Mouse (Mus musculus): Measurements from ENCODE around the gene Sys1.

The Sys1 gene

GRCm38 (mm10) chr2:164435216-164436090 is 21.3 kb upstream of the Sys1 start:
- no peak for DNase-seq

- DNase-seq = no peak
These were observed 20.4 kb upstream of the Sys1 start for GRCm38 (mm10) chr2:164436215-164436913.

- DNase-seq = no peak
These were observed 19.8 kb upstream of the Sys1 start for GRCm38 (mm10) chr2:164436961-164437360.

DNA sequence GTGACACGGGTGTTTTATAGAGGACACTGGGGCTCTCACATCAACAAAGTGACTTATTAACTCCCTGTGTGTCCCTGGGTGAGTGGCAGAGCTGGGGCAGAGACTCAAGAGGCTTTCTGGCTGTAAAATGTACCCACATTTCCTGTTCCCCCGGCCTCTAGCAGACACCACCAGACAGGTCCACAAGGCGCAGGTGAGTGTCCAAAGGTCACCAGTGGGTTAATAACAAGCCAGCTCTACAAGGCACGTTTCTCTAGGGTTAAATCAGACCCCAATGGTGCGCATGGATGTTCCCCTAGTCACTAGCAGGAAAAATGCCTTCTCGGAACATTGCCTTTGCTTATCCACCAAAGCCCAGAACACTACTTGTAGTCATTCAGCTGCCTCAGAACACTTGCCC is 19.1 kb upstream of the Sys1 start:
- no peak for DNase-seq

DNA sequence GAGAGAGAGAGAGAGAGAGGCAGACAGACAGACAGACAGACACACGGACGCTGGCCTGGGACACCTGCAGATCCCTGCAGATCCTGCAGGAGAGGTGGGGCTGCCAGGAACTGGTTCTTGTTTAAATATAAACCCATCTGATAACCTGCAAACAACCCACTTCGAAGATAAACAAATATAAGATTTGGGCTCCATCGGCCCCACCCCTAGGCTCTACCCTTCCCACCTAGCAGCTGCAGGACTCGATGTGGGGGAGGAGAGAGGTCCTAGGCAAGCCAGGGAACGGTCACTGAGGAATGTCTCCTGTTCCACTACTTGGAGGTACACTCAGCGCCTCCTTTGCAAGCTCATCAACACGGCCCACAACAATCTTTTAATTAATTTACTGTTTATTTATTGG is 18.5 kb upstream of the Sys1 start:
- no peak for DNase-seq

GRCm38 (mm10) chr2:164439001-164439421 is 17.8 kb upstream of the Sys1 start:
- no peak for DNase-seq

- DNase-seq = no peak
These were observed 16.4 kb upstream of the Sys1 start for GRCm38 (mm10) chr2:164440314-164440713.

- DNase-seq = no peak
These were observed 15.6 kb upstream of the Sys1 start for GRCm38 (mm10) chr2:164441155-164441554.

- no peak for DNase-seq
These were observed 15.0 kb upstream of the Sys1 start for GRCm38 (mm10) chr2:164441731-164442130.

GRCm38 (mm10) chr2:164442315-164443050 is 14.3 kb upstream of the Sys1 start:
- no peak for DNase-seq

DNA sequence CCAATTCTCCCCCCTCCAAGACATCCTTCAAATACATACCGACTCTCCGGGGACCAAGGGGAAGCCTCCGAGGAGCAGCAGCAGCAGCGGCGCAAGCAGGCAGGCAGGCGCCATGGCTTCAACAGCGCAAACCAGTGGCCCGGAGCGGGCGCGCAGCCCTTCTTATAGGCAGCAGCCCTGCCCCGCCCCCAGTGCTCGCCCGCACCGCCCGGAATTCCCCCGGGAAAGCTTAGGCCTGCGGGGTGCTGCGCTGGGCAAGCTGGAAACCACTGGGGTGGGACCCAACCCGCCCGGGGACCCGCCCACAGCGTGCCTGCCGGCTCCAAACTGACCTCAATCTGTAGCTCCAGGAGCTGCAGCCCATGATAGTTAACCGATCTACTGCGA is 13.7 kb upstream of the Sys1 start:
- DNase-seq = no peak

- no peak for DNase-seq
These were observed 13.2 kb upstream of the Sys1 start, which contains the start of gene Sdc4 for GRCm38 (mm10) chr2:164443460-164444000. TSS of gene Sdc4 (minus strand) at chr2:164443887.

DNA sequence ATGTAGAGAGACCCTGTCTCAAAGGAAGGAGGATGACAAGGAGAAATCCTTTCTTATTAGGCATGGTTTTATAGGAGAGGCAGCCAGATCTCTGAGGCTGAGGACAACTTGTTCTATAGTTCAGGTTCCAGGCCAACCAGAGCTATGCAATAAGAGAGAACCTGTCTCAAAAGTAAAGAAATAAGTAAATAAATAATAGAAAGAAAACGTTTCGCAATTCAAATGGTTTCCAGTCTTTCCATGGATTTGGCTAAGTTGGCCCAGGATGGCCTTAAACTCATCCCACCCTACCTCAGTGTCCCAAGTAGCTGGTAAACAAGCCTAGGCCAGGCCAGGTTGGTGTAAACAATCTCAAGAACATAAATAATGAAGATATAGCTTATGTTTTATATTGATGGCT is 12.1 kb upstream of the Sys1 start:
- DNase-seq = no peak

GRCm38 (mm10) chr2:164445399-164446085 is 11.2 kb upstream of the Sys1 start:
- no peak for DNase-seq

DNA sequence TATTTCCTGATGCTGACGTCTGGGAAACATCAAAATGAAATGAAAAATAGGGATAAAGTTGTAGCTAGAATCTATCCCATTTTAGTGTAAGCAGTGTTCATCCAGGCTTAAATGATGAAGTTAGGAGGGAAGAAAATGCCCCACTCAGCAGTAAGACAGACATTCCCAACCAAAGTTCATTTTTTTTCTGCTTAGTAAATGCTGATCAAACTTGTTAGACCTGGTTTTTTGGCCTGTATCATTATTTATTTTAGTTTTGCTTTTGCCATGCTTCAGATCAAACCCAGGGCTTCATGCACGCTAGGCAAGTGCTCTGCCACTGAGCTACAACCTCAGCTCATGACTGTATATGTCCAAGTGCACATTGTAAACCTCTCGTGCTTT is 10.7 kb upstream of the Sys1 start:
- no peak for DNase-seq

DNA sequence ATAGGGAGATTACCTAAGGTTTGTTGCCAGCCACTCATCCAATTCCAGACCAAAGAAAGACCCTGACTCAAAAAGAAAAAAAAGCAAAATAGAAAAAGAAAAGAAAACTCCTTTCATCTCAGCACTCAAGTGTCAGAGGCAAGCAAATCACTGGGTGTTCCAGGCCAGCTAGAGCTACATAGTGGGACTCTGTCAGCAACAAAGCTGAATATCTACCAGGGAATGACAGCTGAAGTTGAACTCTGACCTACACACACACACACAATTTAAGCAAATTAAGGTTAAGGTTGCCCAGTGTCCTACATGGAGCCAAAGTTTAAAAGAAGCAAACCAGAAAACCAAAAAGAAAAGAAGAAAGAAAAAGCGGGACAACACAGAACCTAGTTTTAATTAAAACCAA is 8.6 kb upstream of the Sys1 start:
- no peak for DNase-seq

- DNase-seq = no peak
These were observed 7.8 kb upstream of the Sys1 start for GRCm38 (mm10) chr2:164448921-164449320.

DNA sequence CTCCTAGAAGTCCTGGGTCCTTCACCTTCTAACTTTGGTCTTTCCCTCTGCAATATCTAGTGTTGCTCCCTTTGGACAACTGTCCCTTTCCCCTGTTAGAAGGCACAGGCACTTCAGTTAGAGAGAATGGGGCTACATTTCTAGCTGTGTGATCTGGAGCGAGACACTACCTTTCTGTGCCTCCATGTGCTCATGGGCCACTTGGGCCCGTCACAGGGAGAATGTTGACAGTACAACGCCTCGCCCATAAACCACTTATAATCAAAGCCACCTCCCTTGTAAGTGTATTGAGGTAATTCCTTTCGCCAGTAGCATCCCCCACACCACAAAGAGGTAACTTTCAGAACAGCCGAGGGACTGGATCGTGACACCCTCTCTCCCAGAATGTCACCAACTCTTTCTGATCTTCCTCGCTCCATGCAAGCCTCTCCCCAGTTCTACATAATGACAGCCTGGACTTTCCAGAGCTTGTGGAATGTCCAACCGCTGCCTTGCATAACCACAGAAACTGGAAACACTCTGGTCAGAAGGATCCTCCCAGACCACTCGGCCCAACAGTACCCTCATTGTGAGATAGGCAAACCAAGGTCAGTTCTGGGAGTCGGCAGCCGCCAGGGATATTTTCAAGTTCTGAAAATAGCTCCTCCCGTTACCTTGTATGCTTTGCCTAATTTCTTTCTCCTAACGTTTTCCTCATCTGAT is 7.3 kb upstream of the Sys1 start:
- no peak for DNase-seq

GRCm38 (mm10) chr2:164452000-164452676 is 4.6 kb upstream of the Sys1 start:
- no peak for DNase-seq

GRCm38 (mm10) chr2:164453047-164453757 is 3.6 kb upstream of the Sys1 start:
- DNase-seq = no peak

Data from cerebellum, adult 8-10 months (tissue).